Mouse (Mus musculus) hematopoietic stem cell, adult 5-6 weeks (primary cell): ENCODE results near the gene Olfr1018. TPM values are rescaled to one million over a fixed set of nuclear protein-coding genes. Genes with fewer than 3 reads are reported as not detected.

ENCODE experiments used
- ATAC-seq, 2 experiments: fragments of 125-278 bp in 1 of 2; replicated peaks in 1 of 2; 2 replicates each; pipeline ENCODE4 v1.8.0; 2016 to 2017; ENCODE audit warnings: inconsistent platforms in 2 of 2, mild to moderate bottlenecking in 2 of 2, moderate number of reproducible peaks in 2 of 2, low read depth in 1 of 2, moderate TSS enrichment in 1 of 2; ENCODE audit not compliant: low FRiP score in 2 of 2, poor library complexity in 2 of 2, severe bottlenecking in 2 of 2, insufficient read depth in 1 of 2, low TSS enrichment in 1 of 2
- total RNA-seq: library from RNA; stranded (forward); fragments of 172-1452, 232-1000 nt; gene quantifications from 2 replicates; pipeline ENCODE4 v1.2.3, GENCODE M21; 2017

The Olfr1018 gene
- total RNA-seq, result not detected in 2 replicates

DNA sequence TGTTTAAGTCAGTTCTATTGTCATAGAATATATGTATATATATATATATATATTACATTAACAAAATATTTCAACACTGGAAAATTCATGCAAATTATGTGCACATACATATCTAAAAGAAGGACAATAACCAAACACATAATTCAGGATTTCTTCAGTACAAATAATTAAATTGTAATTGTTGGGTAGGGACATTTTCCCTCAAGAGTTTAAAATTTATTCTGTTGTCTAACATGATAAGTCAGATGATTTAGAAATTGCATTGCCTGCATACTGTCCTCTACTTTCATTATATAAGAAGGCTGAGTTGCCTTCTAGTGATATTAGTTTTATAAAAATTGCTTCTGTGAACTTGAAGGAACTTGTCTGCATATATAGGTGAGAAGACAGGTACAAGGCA, at the start of gene Olfr1018:
Gene Olfr1018 (plus strand): TSS at position 301 of the 400 bp plus-strand sequence.
- no peak for ATAC-seq

DNA sequence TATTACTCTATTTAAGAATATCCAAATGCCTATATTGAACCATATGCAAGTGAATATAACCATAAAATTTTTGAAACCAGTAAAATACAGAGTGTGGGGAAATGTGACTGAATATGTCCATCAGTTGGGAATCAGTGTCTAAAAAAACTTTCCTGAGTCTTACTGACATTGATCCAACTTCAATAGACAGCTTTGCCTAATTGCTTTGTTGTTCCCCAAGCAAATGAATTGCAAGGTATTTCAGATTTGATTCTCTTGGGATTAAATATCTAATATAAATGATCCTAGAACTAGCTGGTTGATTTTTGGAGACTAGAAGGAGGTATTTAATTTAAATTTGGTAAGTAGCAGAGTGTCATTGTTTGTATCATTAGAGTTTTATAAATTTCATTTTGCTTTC, 45.9 kb upstream of the Olfr1018 start, which contains the start of gene Olfr1014:
Gene Olfr1014 (plus strand): TSS at position 301 of the 400 bp plus-strand sequence.
- ATAC-seq, result no peak

DNA sequence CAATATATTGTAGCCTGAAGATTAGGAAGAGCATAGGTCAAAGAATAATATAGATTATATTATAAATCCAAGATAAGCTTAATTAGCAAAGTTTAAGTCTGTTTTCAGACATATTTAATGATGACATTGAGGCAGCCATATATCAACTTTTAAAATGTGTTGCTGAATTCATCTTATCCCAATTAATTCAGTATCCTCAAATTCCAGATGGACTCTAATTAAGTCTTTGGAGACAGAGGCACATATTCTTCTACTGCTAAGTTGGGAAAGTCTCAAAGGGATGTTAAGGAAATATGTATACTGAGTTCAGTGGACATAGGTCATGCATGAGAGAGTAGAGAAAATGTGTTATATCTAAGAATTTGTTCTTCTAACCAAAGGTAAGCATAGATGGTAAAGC, 36.6 kb upstream of the Olfr1018 start, which contains the start of gene Olfr1015:
Gene Olfr1015 (plus strand): TSS at position 301 of the 400 bp plus-strand sequence.
- no peak for ATAC-seq

DNA sequence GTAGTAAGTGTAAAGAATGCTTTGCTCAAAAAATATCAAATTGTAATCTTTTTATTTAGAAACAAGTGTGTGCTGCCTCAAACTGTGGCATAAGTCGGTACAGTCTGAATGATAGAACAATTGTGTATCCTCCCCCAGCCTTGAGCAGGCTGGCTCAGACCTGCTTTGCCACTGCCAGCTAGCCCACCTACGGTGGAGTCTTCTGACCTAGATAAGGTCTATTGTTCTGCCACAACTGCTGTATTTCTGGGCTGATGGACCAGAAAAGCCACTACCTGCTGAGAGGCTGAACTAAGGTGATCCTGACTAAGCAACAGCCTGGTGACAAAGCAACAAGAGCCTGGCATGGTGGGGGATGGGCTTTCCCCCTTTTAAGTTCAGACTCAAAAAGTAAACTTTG, 25.9 kb upstream of the Olfr1018 start:
- ATAC-seq, result no peak

DNA sequence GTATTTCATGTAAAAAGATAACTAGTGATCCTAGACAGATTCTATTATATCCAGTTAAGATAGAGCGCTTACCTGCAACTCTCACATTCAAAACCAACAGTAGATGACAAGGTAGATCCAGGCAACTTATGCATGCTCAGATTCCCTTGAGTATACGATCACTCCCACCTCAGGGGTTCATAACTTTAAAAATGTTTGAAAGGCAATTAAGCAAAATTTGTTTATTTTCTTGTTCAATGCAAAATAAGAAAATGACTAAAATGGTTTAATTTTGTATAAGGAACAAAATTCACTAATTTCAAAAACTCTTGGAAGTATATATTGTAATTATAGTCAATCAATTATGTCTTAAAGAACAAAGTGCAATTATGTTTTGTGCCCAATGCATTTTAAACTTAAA, 15.8 kb upstream of the Olfr1018 start, which contains the start of gene Olfr1016:
Gene Olfr1016 (minus strand): TSS at position 101 of the 400 bp plus-strand sequence.
- no peak for ATAC-seq

DNA sequence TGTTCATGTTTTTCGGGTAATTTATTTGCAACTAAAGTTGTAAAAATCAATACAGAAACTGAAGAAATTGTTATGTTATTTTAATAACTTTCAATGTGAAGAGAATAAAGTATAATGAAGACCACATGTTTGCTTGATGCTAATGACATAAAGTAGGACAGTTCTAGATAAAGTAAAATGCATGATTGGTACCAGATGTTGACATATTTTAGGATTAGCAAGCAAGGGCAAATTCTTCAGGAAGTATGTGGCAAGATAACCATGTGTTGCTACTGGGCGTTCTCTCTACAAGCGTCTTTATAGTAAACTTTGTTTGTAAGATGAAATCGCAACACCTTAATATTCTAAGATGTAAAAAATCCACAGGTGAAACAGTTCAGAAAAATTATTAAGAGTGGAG, 13.8 kb upstream of the Olfr1018 start:
- no peak for ATAC-seq

DNA sequence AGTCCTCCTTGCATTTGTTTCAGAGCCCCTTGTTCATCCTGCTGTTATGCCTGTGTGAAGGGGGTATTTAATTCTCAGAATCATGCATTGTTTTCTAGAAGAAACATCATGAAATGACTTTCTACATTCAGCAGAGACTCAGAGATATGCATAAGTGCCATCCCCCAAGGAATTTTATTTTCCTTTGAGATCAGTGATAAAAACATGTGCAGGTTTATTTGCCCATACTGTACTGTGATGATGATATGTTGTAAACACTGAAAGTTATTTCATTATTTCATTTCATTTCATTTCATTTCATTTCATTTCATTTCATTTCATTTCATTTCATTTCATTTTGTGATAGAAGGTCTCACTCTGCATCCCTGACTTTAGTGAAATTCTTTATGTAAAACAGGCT, 27.1 kb downstream of the Olfr1018 start, which contains the start of gene Olfr1019:
Gene Olfr1019 (minus strand): TSS at position 101 of the 400 bp plus-strand sequence.
- no peak for ATAC-seq

DNA sequence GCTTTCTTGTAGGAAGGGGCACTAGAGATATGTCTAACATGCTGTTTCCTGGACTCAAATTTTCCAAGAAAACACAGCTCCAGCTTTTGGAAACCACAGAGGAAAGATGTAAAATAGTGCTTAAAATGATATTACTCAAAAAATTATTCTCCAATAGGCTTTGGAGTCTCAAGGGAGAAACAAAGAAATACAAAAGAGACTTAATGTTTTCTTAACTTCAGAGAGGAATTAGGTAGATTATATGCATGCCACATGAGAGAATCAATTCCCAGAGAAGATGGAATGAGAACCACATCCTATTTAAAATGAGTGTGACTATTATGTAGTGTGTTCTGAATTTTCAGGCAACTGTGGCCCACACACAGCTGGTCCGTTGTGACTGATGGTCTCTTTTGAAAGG, 28.5 kb downstream of the Olfr1018 start, which contains the start of gene Olfr1020:
Gene Olfr1020 (plus strand): TSS at position 301 of the 400 bp plus-strand sequence.
- no peak for ATAC-seq

DNA sequence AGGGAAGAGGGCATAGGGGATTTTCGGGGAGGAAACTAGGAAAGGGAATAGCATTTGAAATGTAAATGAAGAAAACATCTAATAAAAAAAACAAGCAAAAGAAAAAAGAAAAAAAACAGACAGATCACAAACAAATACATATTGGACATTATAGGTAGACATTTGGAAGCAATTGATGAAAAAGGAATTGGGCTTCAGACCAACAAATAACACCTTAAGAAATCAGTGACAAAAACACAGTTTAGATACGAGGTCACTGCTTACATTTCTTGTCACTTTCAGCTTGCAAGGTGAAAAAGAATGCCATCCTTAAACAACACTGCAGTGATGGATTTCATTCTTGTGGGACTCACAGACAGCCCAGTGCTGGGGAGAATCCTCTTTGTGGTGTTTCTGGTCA, 50.0 kb downstream of the Olfr1018 start, which contains the start of gene Olfr1022:
Gene Olfr1022 (plus strand): TSS at position 301 of the 400 bp plus-strand sequence.
- no peak for ATAC-seq

Other genes starting within 250 kb of the Olfr1018 start
- gene Olfr996, start 239.3 kb upstream of the Olfr1018 start, total RNA-seq, result not detected in 2 replicates
- gene Olfr998, start 229.5 kb upstream of the Olfr1018 start, total RNA-seq, result not detected in 2 replicates
- not detected in 2 replicates for gene Olfr1000, start 206.6 kb upstream of the Olfr1018 start, total RNA-seq
- gene Olfr1002, start 167.8 kb upstream of the Olfr1018 start, total RNA-seq, result not detected in 2 replicates
- not detected in 2 replicates for gene Olfr154, start 154.0 kb upstream of the Olfr1018 start, total RNA-seq
- gene Olfr1006, start 139.7 kb upstream of the Olfr1018 start, total RNA-seq, result not detected in 2 replicates
- not detected in 2 replicates for gene Olfr1008, start 129.0 kb upstream of the Olfr1018 start, total RNA-seq
- not detected in 2 replicates for gene Olfr1009, start 103.1 kb upstream of the Olfr1018 start, total RNA-seq
- gene Olfr1012, start 55.7 kb upstream of the Olfr1018 start, total RNA-seq, result not detected in 2 replicates
- not detected in 2 replicates for gene Olfr1013, start 51.4 kb upstream of the Olfr1018 start, total RNA-seq
- gene Olfr1014, start 45.8 kb upstream of the Olfr1018 start, total RNA-seq, result not detected in 2 replicates
- gene Olfr1015, start 36.5 kb upstream of the Olfr1018 start, total RNA-seq, result not detected in 2 replicates
- not detected in 2 replicates for gene Olfr1016, start 15.9 kb upstream of the Olfr1018 start, total RNA-seq
- not detected in 2 replicates for gene Olfr1019, start 27.0 kb downstream of the Olfr1018 start, total RNA-seq
- gene Olfr1020, start 28.6 kb downstream of the Olfr1018 start, total RNA-seq, result not detected in 2 replicates
- not detected in 2 replicates for gene Olfr1022, start 50.1 kb downstream of the Olfr1018 start, total RNA-seq
- not detected in 2 replicates for gene Olfr1023, start 67.2 kb downstream of the Olfr1018 start, total RNA-seq
- gene Olfr1024, start 86.6 kb downstream of the Olfr1018 start, total RNA-seq, result not detected in 2 replicates
- gene Olfr1025-ps1, start 96.7 kb downstream of the Olfr1018 start, total RNA-seq, result not detected in 2 replicates
- gene Olfr1026, start 103.1 kb downstream of the Olfr1018 start, total RNA-seq, result not detected in 2 replicates
- not detected in 2 replicates for gene Olfr1028, start 132.0 kb downstream of the Olfr1018 start, total RNA-seq
- not detected in 2 replicates for gene Olfr1029, start 155.4 kb downstream of the Olfr1018 start, total RNA-seq
- not detected in 2 replicates for gene Olfr1030, start 160.8 kb downstream of the Olfr1018 start, total RNA-seq
- gene Olfr1031, start 171.8 kb downstream of the Olfr1018 start, total RNA-seq, result not detected in 2 replicates
- gene Olfr1032, start 187.1 kb downstream of the Olfr1018 start, total RNA-seq, result not detected in 2 replicates
- gene Olfr1033, start 202.2 kb downstream of the Olfr1018 start, total RNA-seq, result not detected in 2 replicates
- 0.06 TPM in 1 of 2 replicates, not detected in the other for gene Olfr1034, start 227.4 kb downstream of the Olfr1018 start, total RNA-seq